Mouse (Mus musculus) CH12.LX (cell line): ENCODE measurements at regions not wholly inside any gene's neighbourhood (a gene's known extent, or its start where the extent isn't known, plus 50 kb on each side); places are given as distances from the start of the nearest gene placed in this dataset.

Experiments used
- DNase-seq: peaks from one replicate; pipeline ENCODE4 v3.0.0-alpha.2; 2013; ENCODE audit errors: extremely low read depth
- H3K27ac ChIP-seq: 2 replicates; pipeline ENCODE4 v1.5.1; 2012; ENCODE audit warnings: low read depth, mild to moderate bottlenecking, control low read depth, moderate library complexity; ENCODE audit not compliant: insufficient read depth
- H3K27me3 ChIP-seq: replicated peaks from 2 replicates; pipeline ENCODE3; 2012; ENCODE audit warnings: inconsistent platforms
- H3K36me3 ChIP-seq, 2 experiments: replicated peaks in 1 of 2; 2 replicates each; pipeline versions ENCODE3 to v1.6.1; 2012; ENCODE audit warnings: inconsistent platforms in 1 of 2, low read length in 1 of 2, mild to moderate bottlenecking in 1 of 2, mixed read lengths in 1 of 2, moderate library complexity in 1 of 2; ENCODE audit not compliant: control insufficient read depth in 1 of 2, insufficient read depth in 1 of 2
- H3K4me1 ChIP-seq, 2 experiments: 2 replicates each; pipeline ENCODE4 v1.6.1; 2012; ENCODE audit warnings: inconsistent platforms in 1 of 2, moderate library complexity in 1 of 2; ENCODE audit not compliant: insufficient read depth in 2 of 2, control insufficient read depth in 1 of 2
- H3K4me2 ChIP-seq: 2 replicates; pipeline ENCODE4 v1.6.1; 2012; ENCODE audit warnings: low read depth, mild to moderate bottlenecking, control low read depth; ENCODE audit not compliant: poor library complexity, insufficient read depth, severe bottlenecking
- H3K4me3 ChIP-seq, 3 experiments: fragments of 150-350 bp in 1 of 3; sonication (generic) in 1 of 3; replicated peaks in 1 of 3; 2 replicates each; pipeline versions ENCODE3 to v1.5.1; 2011 to 2012; ENCODE audit warnings: low read depth in 2 of 3, low read length in 2 of 3, mild to moderate bottlenecking in 2 of 3, moderate library complexity in 2 of 3, control low read depth in 1 of 3, improper control_type of control experiment in 1 of 3, inconsistent platforms in 1 of 3, mixed read lengths in 1 of 3; ENCODE audit not compliant: poor library complexity in 1 of 3
- H3K79me2 ChIP-seq: replicated peaks from 2 replicates; pipeline ENCODE4 v1.6.1; 2012; ENCODE audit warnings: mild to moderate bottlenecking, moderate library complexity; ENCODE audit not compliant: control insufficient read depth, poor library complexity, insufficient read depth, severe bottlenecking; ENCODE audit errors: extremely low read depth
- H3K9ac ChIP-seq: 2 replicates; pipeline ENCODE4 v1.6.1; 2012; ENCODE audit warnings: low read depth, mild to moderate bottlenecking, control low read depth, moderate library complexity; ENCODE audit not compliant: insufficient read depth
- H3K9me3 ChIP-seq: replicated peaks from 2 replicates; pipeline ENCODE3; 2012; ENCODE audit warnings: low read length, inconsistent platforms, mixed read lengths
- BHLHE40 ChIP-seq: IDR thresholded peaks from 2 replicates; pipeline ENCODE4 v1.6.1; 2011; ENCODE audit warnings: mild to moderate bottlenecking, low read depth, low read length, improper control_type of control experiment
- CHD1 ChIP-seq: IDR thresholded peaks from 2 replicates; pipeline ENCODE4 v1.6.1; 2012; ENCODE audit warnings: low read depth, low read length, improper control_type of control experiment, inconsistent platforms
- ETS1 ChIP-seq: conservative IDR thresholded peaks from 2 replicates; pipeline ENCODE4 v1.6.1; 2012; ENCODE audit warnings: low read depth, mild to moderate bottlenecking, inconsistent platforms, low read length, improper control_type of control experiment, moderate library complexity
- GABPA ChIP-seq: IDR thresholded peaks from 2 replicates; pipeline ENCODE4 v1.6.1; 2012; ENCODE audit warnings: low read depth, low read length, improper control_type of control experiment, inconsistent platforms; ENCODE audit not compliant: insufficient replicate concordance
- IRF4 ChIP-seq: IDR thresholded peaks from 2 replicates; pipeline ENCODE4 v1.6.1; 2014; ENCODE audit warnings: low read depth, mild to moderate bottlenecking, inconsistent platforms, low read length, improper control_type of control experiment
- JUND ChIP-seq: conservative IDR thresholded peaks from 2 replicates; pipeline ENCODE4 v1.6.1; 2011; ENCODE audit warnings: low read depth, low read length, improper control_type of control experiment
- KAT2A ChIP-seq: IDR thresholded peaks from 2 replicates; pipeline ENCODE4 v1.6.1; 2012; ENCODE audit warnings: low read length, improper control_type of control experiment, inconsistent platforms; ENCODE audit not compliant: insufficient replicate concordance
- MAFK ChIP-seq: IDR thresholded peaks from 2 replicates; pipeline ENCODE4 v1.6.1; 2011; ENCODE audit warnings: low read length, improper control_type of control experiment; ENCODE audit not compliant: insufficient replicate concordance
- MAZ ChIP-seq: IDR thresholded peaks from 2 replicates; pipeline ENCODE4 v1.6.1; 2012; ENCODE audit warnings: low read depth, mild to moderate bottlenecking, inconsistent platforms, low read length, improper control_type of control experiment, moderate library complexity
- MEF2A ChIP-seq: IDR thresholded peaks from 2 replicates; pipeline ENCODE4 v1.6.1; 2014; ENCODE audit warnings: low read depth, mild to moderate bottlenecking, inconsistent platforms, low read length, improper control_type of control experiment, borderline replicate concordance
- NRF1 ChIP-seq: IDR thresholded peaks from 2 replicates; pipeline ENCODE4 v1.6.1; 2014; ENCODE audit warnings: low read depth, mild to moderate bottlenecking, inconsistent platforms, low read length, improper control_type of control experiment, moderate library complexity
- PAX5 ChIP-seq: IDR thresholded peaks from 2 replicates; pipeline ENCODE4 v1.6.1; 2012; ENCODE audit warnings: low read length, inconsistent platforms, mixed read lengths
- POLR2AphosphoS2 ChIP-seq: IDR thresholded peaks from 2 replicates; pipeline ENCODE4 v1.6.1; 2011; ENCODE audit warnings: low read depth, low read length, improper control_type of control experiment
- RAD21 ChIP-seq: IDR thresholded peaks from 2 replicates; pipeline ENCODE4 v1.6.1; 2011; ENCODE audit warnings: low read depth, mild to moderate bottlenecking, low read length, improper control_type of control experiment, moderate library complexity
- RCOR1 ChIP-seq: conservative IDR thresholded peaks from 2 replicates; pipeline ENCODE4 v1.6.1; 2012; ENCODE audit warnings: low read depth, mild to moderate bottlenecking, inconsistent platforms, low read length, improper control_type of control experiment
- SIN3A ChIP-seq: IDR thresholded peaks from 2 replicates; pipeline ENCODE4 v1.6.1; 2012; ENCODE audit warnings: low read length, improper control_type of control experiment, inconsistent platforms
- UBTF ChIP-seq: IDR thresholded peaks from 2 replicates; pipeline ENCODE4 v1.6.1; 2012; ENCODE audit warnings: low read depth, mild to moderate bottlenecking, inconsistent platforms, low read length, improper control_type of control experiment, moderate library complexity
- USF1 ChIP-seq: IDR thresholded peaks from 2 replicates; pipeline ENCODE4 v1.6.1; 2014; ENCODE audit warnings: low read depth, mild to moderate bottlenecking, inconsistent platforms, low read length, improper control_type of control experiment
- USF2 ChIP-seq: conservative IDR thresholded peaks from 2 replicates; pipeline ENCODE4 v1.6.1; 2011; ENCODE audit warnings: low read depth, low read length, improper control_type of control experiment
- ZC3H11A ChIP-seq: IDR thresholded peaks from 2 replicates; pipeline ENCODE4 v1.6.1; 2012; ENCODE audit warnings: low read depth, mild to moderate bottlenecking, inconsistent platforms, low read length, improper control_type of control experiment
- dilution Hi-C: fragments of 300-500 bp; cut with MboI; formaldehyde crosslinking; loops from 2 replicates; pipeline ENCODE4 v1.14.3; 2020; ENCODE audit warnings: low sequenced_read_pairs; ENCODE audit not compliant: extremely low pct_unique_long_range_greater_than_20kb, extremely low pct_ligation_motif_present
- in situ Hi-C: fragments of 300-500 bp; cut with MboI; formaldehyde crosslinking; loops from 3 replicates; pipeline ENCODE4 v1.14.3; 2019; ENCODE audit warnings: low sequenced_read_pairs, low pct_ligation_motif_present, low pct_unique_long_range_greater_than_20kb, mixed read lengths

- no peak overlapping the region for H3K4me3 ChIP-seq
- TF ChIP-seq BHLHE40 (no peak), SIN3A (no peak), IRF4 (no peak), CHD1 (no peak), POLR2AphosphoS2 (no peak), ZC3H11A (no peak), ETS1 (no peak), UBTF (no peak), PAX5 (no peak), USF2 (no peak), MEF2A (no peak), RCOR1 (no peak), MAFK (no peak), KAT2A (no peak), RAD21 (no peak), NRF1 (no peak), GABPA (no peak), JUND (no peak)
- TF ChIP-seq, all 38 proteins: peak for 0
- Histone ChIP-seq H3K9me3 (peaks cover 72% of the 10 kb centered on the region), H3K27me3 (no peaks in the 10 kb centered on the region), H3K4me2 (no peak overlapping the region), H3K4me1 (no peaks in the 10 kb centered on the region), H3K79me2 (no peaks in the 10 kb centered on the region), H3K9ac (no peak overlapping the region), H3K27ac (no peak overlapping the region), H3K36me3 (no peaks in the 10 kb centered on the region)
- DNase-seq: no peak
- in situ Hi-C loops: no loop called here
- dilution Hi-C loops: no loop called here
These were observed 518.5 kb downstream of the Vrk1 start for GRCm38 (mm10) chr12:106528521-106528920.

GRCm38 (mm10) chr12:106529175-106529574 is 519.1 kb downstream of the Vrk1 start:
- in situ Hi-C loops: no loop called here
- H3K9me3 ChIP-seq: peaks cover 74% of the 10 kb centered on the region

More at GRCm38 (mm10) chr12:106529175-106529574, 519.1 kb downstream of the Vrk1 start:
- Histone ChIP-seq H3K27me3 (no peaks in the 10 kb centered on the region), H3K4me2 (no peak overlapping the region), H3K4me1 (no peaks in the 10 kb centered on the region), H3K4me3 (no peak overlapping the region), H3K27ac (no peak overlapping the region), H3K9ac (no peak overlapping the region), H3K36me3 (no peaks in the 10 kb centered on the region), H3K79me2 (no peaks in the 10 kb centered on the region)
- no peak for TF ChIP-seq ZC3H11A
- TF ChIP-seq USF1: no peak
- TF ChIP-seq IRF4: no peak
- TF ChIP-seq MAZ: no peak
- no peak for TF ChIP-seq SIN3A
- TF ChIP-seq GABPA: no peak
- TF ChIP-seq NRF1: no peak
- no peak for TF ChIP-seq RCOR1
- dilution Hi-C loops: no loop called here
- no peak for DNase-seq
